Mouse (Mus musculus): ENCODE results near the gene Lrba.

The Lrba gene

GRCm38 (mm10) chr3:86761095-86762035 lies 536.9 kb downstream of the Lrba start:
- peak; percentile 88 for DNase-seq

DNA sequence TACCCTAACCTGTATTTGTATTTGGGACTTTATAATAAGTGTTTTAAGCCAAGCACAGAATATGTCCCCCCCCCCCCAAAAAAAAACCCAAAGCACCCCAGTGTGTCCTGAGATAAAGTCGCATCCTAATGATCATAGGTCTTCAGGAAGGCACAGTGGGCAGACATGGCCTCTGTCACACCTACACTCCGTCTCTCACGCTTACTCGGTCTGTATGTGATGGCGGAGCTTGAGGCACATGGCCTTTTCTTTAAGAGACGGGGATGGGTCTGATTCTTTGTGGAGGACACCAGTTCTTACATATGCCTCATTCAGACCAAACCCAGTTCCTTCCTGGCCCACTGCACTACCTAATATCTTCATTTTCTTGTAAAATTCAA lies 537.5 kb downstream of the Lrba start:
- no peak for DNase-seq

GRCm38 (mm10) chr3:86762456-86762855 lies 538.0 kb downstream of the Lrba start:
- DNase-seq, result no peak

DNA sequence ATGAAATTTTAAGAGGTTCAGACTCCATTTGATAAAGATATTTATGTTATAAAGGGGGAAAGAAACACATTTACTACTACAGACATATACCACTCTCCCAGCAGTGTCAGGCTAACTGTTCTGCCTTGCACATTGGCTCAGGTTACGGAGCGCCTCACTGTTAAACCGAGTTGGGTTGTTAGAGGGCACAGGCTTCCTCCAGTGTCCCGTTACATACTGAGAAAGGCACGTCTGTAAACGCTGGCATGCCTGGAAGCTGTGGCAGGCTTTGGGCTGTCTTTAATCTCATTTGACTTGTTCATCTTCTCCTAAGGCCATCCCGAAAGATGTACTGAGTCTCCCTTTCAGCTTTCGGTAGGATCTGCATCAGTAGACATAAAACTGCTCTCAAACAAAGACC lies 544.1 kb downstream of the Lrba start:
- no peak for DNase-seq

DNA sequence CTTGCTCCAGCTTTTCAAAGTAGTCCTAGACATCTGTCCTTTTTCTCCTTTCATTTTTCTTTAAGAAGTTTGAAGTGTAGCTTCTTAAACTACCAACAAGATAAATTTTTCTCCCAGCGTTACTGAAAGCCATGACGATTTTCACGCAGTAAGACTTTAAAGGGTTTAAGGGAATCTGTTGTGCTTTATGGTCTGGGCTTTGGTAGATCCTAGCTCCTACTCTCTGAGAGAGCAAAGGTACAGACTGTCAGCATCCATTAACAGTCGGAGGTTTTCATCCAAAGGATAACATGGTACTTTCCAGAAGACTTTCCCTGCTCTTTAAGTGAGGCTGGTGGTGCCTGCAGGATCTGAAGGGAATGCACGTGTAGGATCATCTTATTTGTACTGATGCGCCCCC lies 544.5 kb downstream of the Lrba start:
- DNase-seq, result no peak

- peak; percentile 38 for DNase-seq
Observed at GRCm38 (mm10) chr3:86774566-86775443, 550.3 kb downstream of the Lrba start.

DNA sequence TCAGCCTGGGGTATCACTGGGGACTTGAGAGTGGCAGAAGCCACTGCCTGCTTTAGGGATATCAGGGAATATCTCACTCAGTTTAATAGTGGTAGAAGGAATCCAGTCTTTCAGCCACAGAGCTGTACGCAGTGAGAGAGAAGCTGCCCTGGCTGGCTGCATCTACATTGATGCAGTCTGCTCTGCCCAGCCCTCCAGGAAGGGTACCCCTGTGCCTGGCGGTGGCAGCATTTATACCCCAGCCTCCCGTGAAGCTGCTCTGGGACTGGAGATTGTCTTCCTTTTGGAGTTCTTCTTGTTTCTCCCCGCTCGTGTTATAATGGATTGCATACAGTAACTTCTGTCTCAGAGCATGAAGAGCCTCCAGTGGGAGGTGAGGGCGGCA lies 551.0 kb downstream of the Lrba start:
- DNase-seq, result no peak

- no peak for DNase-seq
Observed at GRCm38 (mm10) chr3:86779704-86780103, 555.2 kb downstream of the Lrba start.

DNA sequence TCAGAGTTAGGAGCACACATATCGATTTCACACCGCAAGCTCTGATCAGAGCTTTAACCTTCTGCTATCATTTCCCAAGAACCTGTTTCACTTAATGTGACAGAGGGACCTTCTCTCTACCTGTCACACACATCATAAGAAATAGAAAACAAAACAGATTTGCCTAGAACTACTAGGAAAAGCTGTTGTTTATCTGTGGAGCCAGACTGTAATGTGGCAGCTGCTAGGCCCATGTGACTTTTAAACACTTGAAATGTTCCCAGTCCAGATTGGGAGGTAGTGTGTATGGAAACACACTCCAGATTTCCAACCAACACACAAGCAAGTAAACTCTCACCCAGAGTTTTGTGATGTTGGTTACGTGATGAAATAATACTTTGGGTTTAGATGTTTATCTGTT lies 559.6 kb downstream of the Lrba start:
- no peak for DNase-seq

DNA sequence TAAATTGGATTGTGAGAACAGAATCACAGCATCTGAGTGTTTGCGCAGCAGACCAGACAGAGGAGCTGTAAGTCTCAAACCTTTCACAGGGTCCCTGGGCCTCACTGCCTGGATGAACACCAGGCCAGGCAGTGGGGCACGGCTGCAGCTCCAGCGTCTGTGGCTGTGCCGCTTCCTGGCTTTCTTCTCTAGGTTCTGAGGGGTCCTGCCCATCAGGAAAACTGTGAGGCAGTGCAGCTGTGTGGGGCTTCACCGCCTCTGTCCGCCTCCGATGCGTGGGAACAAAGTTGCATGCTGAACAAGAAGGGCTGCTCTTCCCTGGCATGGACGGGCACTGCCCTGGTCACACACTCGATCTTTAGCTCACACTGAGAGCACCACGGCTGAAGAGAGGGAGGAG lies 560.5 kb downstream of the Lrba start:
- no peak for DNase-seq

GRCm38 (mm10) chr3:86786280-86786679 lies 561.8 kb downstream of the Lrba start:
- no peak for DNase-seq

DNA sequence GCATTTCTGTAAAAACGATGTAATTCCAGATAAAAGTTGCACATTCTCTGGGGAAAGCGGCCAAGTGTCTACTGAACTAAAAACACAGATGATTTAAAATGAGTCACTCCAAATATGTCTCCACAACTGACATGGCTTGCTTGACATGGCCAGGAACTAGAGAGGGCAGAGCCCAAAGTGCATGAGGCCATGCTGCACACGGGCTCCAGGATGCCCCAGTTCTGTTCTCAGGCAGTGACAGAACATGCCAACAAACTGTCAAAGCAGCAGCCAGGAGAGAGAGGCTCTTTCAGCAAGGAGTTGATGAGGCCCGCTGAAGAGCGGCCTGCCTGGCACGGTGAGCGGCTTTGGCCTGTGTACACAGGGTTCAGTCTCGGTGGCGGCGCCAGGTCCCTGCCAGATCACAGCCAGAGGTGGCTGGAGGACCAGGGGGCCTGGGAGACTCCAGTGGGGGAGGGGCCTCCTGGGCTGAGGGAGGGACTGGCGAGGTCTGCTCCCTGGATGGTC lies 562.4 kb downstream of the Lrba start:
- DNase-seq, result peak; percentile 55

- no peak for DNase-seq
Observed at GRCm38 (mm10) chr3:86787423-86788123, 563.1 kb downstream of the Lrba start.

GRCm38 (mm10) chr3:86788711-86789110 lies 564.2 kb downstream of the Lrba start:
- peak; percentile 86 for DNase-seq

- no peak for DNase-seq
Observed at GRCm38 (mm10) chr3:86789752-86790151, 565.3 kb downstream of the Lrba start.

- peak; percentile 67 for DNase-seq
Observed at GRCm38 (mm10) chr3:86793264-86793663, 568.8 kb downstream of the Lrba start.

- peak; percentile 61 for DNase-seq
Observed at GRCm38 (mm10) chr3:86793720-86794191, 569.3 kb downstream of the Lrba start.

DNA sequence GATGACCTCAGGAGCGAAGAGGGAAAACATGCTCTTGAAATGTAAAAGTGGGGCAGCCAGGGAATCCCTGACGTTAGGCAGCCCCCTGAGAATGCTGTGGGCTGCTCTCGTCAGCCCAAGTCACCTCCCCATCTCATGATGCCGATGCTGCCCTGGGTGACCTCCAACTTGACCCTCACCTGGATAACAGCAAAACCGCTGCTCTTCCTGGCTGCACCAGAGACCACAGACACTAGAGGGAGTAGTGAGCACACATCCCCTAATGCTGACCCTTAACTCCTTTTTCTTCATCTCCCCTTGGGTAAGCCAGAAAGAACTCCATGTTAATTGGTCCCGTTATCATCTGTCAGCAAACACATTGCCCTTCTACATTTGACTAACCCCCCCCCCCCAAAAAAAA lies 572.2 kb downstream of the Lrba start:
- DNase-seq, result peak; percentile 31

GRCm38 (mm10) chr3:86797871-86798460 lies 573.5 kb downstream of the Lrba start:
- no peak for DNase-seq

DNA sequence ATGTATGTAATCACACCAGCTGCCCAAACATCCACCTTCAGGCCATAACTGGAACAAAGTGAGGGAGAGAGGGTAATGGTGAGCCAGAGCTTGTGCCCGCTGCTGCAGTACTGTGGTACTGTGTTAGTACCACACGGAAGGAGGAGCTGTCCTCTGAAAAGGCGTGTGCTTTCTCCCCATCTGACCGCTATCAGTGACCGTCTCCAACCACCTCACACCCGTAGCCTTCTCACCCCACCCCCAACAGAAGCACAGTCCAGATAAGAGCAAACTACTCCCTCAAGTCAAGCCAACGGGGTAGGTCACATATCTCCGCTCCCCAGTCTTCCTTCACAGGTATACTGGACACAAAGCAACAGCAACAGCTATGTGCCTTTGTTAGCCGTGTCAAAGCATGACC lies 574.6 kb downstream of the Lrba start:
- DNase-seq, result no peak

DNA sequence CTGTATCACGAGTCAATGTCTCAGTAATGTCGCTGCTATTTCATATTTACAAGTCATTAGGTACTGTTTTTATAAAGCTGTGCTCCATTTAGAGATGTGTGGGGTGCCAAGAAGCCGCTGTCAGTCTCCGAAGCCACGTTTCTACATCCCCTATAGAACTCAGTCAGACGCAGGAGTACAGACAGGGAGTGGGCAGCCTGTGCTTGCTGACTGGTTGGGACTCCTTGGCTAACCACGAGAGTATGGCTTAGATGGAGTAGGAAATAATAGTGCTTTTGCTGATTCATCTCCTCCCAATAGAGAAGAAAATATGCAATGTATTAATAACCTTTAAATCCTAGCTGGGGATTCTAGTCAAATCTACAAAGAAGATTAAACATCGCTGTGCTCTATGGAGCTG lies 576.4 kb downstream of the Lrba start:
- DNase-seq, result no peak

- DNase-seq, result no peak
Observed at GRCm38 (mm10) chr3:86802825-86803224, 578.3 kb downstream of the Lrba start.
